Mouse (Mus musculus) retina, postnatal 1 day (tissue): Measurements from ENCODE around the gene Gm20388.

Source experiments
- DNase-seq: peaks from one replicate; pipeline ENCODE4 v3.0.0-alpha.2; 2012

Gm20388 gene

DNA sequence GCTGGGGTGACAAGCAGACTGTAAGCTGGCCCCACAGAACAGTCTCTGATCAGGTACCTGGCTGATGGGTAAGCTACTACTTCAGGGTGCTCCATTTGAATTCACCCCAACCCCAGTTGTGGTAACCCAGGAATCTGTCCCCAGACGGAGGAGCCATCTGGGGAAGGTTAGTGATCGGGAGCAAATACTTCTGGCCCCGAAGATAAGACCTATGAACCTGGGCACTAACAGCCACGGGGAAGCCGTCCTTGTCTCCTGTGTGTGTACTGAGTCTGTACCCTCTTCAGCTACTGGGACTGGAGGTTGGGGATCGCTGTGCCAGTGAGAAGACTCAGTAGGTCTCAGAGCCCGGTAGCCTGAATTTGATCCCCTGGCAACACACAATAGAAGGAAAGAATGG is 491.1 kb downstream of the Gm20388 start:
- no peak for DNase-seq

DNA sequence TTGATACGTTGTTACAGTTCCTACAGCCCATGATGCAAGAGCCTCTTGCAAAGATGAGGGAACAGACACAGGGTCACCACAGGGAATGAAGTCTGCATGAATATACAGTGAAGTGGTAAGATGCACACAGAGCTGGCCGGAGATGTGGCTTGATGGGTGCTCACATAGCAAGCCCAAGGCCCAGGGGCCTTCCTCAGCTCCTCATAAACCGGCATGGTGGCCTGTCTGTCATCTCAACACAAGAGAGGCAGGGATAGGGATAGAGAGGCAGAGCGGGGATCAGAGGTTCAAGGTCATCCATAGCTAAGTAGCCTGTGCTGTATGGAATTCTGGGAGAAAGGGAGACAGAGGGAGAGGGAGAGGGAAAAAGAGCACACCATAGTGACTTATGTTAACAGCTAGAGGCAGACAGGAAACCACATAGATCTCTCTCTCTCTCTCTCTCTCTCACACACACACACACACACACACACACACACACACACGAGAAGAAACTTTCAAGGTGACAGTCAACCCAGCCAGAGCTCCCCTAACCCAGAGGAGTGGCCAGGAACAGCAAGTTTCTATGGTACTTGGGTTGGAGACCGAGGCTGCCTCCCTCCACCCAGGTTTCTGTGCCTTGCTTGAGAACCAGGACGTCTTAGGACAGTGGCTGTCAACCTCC is 493.1 kb downstream of the Gm20388 start:
- no peak for DNase-seq

DNA sequence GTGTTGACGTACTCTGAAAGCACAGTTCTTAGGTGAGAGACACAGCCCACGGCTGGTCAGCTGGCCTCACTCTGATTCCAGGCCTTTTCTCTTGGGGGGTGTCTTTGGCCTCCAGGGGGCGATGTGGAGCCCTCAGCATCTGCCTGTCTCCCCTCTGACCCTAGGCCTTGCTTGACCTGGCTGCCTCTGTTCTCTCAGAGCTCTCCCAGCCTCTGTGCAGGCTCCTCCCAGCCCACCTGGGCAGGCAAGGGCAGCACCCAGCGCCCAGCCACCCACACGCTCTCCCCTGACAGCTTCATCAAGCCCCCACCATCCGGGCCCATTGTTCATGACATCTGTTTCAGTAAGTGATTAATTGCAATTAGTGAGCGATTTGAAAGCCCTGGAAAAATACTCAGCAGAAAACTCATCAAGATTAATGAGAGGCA is 494.0 kb downstream of the Gm20388 start:
- DNase-seq, result peak; percentile 92

DNA sequence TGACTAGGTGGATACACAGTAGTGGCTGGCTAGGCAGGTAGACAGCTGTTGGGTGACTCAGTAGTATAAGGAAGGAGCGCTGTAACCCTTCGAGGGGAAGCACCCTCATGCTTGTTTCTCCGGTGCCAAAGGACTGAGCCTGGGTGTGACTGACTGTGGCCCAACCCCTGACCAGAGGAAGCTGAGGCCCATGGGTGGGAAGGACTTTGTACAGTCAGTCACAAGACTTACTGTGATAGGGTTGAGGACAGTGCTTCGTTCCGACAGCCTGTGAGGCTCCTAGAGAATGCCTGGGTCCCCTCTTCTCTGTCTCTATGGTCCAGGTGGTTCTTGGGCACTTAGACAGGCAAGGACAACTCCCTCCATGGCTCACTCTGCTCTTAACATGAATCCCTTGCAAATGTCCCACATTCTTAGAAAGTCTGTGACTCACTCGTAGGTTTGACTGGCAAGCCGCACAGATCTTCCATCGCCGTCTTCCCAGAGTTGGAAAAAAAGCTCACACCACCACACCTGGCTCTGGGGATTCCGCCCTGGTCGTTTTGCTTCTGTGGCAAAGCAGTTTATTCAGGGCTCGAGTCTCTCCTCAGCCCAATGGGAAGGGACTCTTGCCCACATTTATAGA is 495.5 kb downstream of the Gm20388 start:
- DNase-seq, result no peak

DNA sequence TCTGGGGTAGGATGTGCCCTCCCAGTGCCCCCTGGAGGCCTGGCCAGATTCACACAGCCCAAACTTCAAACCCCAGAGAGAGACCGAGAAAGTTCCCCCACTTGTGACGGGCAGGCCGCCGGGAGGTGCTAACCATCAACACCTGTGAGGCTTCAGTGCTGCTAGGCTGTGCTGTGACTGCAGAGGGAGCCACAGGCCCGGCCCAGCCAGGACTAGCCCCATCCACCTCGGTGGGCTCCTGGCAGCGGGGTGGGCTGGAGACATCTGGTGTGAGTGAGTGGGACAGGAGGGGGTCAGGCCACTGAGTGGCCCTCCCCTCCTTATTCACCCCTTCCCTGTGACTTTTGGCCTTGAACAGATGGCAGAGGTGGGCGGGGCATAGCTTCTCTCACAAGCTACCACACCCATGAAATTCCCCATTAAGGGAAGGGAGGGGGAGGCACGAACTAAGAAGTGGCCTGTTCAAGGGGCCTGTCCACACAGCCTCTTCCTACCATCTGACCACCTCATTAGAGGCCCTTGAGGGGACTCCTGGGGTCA is 497.1 kb downstream of the Gm20388 start:
- peak; percentile 88 for DNase-seq

DNA sequence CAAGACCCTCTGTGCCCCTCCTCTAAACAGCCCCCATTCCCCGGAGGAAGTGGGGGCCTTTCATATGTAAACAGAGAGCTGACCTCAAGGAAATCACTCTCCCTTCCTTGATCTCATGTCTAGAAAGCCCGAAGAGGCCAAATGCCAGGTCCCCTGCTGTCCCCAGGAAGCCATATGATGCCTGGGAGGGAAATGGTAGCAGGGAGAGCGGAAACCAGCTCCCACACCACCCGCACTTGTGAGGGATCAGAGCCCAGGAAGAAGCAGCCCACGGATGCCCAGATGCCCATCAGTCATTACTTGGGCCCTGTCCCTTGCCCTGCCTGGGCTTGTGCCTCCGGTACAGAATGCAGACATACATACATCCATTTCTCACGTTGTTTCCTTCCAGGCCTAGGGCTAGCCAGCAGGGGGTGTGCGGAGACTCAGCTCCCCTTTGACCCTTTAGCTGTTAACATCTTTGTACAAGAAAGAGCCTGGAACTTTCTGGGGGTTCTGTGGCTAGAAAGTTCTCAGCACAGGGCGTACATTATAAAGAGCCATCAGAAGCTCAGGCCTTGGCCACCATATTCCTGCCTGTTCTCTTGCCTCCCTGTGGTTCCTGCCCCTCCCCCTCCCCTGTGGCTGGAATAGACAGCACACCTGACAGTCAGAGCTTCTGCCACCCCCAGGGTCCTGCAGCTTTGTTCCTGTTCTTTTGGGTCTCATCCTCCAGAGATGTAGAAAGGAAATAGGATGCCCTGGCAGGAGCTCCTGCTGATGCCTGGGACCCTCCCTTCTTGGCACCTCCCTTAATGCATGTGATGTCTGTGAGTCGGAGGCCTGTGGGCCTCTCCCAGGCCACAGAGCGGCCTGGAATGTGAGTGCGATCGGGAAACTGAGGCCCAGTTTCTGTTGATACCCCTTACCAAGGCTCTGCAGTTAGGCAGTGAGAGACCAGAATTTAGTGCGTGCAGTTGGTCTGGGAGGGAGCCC is 497.9 kb downstream of the Gm20388 start:
- no peak for DNase-seq

DNA sequence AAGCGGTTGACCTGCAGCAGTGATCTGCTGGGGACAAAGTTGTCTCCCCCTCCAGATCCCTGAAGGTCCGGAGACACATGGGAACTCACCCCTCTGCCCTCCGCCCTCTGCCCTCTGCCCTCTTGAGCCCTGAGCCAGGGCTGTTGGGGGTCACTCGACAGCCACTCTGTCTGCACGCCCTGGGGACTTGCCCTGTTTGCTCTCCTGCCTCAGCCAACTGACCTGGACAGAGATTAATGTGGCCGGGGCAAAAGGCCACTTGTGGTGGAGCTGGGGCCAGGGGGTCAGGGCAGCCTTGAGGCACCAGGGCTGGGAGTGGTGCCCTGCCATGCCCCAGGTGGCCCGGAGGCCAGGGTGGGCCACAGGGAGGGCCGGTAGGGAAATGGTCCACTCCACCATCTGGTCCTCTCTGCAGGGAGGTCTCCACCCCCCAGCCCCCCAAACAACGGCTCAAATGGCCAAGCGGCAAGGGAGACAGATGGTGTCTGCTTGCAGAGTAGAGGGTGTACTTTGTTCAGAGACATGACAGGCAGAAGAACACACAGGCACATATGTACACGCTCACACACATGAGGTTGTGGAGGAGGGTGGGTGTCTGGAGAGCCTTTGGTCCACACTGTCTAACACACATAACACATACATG is 498.9 kb downstream of the Gm20388 start:
- DNase-seq, result peak; percentile 75

DNA sequence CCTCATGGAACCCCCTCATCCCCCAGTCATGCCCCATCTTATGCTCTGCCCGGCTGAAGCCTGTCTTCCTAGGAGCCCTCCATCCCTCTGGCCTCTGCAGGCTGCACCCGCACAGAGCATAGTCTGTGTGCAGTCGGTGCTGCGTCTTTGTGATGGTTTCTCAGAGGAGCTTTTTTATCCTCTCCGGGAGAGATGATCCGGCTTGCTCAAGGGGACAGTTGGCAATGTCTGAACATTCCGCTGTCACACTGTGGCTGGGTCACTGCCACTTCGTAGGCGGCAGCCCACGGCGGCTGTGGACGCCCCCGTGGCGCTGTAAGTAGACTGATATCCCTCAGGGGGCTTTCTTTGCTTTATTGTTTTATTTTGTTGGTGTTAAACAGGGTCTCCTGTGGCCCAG is 500.4 kb downstream of the Gm20388 start:
- peak; percentile 47 for DNase-seq

DNA sequence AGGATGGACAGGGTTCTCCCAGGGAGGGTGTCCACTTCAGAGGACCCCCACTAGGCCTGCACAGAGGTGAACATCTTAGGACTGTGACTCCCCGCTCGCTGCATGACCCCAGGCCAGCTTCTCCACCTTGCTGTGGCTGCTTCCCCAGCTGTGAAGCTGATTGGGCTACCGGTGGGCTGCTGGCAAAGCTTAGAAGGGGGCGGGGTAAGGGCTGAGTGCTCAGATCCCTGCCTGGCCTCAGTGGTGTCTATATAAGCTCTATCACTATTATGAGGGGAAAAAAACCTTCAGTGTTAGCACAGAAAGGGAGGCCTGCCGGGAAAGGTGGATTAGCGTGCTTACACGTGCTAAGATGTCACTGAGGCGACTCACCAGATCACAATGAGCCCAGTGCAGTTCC is 501.2 kb downstream of the Gm20388 start:
- DNase-seq, result no peak

DNA sequence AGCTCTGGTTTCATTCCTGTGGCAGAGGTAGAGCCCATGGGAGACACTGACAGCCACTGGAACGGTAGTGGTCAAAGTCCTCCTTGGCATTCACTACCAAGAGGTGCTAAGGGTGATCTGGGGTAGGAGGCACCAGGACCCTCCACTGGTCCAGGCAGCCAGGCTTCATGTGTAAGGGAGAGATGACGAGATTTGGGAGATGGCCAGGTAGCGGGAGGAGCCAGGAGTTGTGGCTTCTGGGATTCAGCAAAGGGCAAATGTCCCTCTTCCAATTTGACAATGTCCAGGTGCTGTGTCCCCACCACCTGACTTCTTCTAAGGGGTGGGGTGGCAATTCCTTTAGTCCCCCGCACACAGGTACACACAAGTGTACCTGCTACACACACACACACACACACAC is 501.7 kb downstream of the Gm20388 start:
- DNase-seq, result no peak

DNA sequence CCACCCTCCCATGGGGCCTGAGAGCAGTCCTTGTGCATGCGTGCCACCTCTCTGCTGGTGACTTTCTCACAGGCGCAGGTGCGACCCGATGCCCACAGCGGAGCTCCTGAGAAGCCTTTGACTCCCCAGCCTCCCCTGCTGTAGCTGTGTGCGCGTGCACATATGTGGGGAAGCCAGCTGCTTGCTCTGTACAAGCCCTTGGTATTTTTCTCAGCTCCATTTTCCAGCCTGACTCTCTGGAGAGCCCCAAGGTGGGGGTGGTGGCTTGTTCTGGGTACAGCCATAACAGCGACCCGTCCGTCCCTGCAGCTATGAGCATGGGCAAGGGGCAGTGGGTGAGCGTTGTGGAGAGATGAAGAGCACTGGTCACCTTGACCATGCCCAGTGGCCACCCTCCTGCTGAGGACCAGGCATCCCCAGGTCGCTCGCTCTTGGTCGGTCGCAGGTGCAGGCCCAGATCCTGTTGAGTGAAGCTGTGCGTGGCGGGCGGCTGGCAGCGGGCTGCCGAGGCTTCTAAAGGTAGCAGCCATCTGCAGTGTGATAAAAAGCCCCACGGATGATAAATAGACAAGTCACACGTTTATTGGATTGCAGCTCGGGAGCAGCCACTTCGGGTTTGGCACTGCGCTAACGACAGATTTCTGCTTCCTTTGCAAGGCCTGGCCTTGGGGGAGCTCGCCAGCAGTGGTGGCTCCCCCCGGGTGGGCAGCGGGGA is 502.4 kb downstream of the Gm20388 start:
- DNase-seq, result no peak

DNA sequence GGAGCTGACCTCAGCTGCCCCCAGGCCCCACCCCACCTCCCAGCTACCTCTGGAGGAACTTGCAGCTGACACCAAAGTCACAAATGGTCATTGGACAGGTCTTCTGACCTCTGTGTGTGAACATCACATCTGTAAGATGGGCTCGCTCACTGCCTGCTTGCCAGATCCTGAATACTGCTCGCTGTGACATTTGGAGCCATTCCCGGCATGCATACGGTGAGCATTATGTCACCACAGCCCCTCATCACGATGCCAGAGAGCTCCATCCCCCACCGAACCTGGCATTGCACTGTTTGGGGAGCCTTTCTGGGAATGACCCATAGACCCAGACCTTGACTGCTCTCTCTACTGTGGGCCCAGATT is 503.0 kb downstream of the Gm20388 start:
- no peak for DNase-seq

DNA sequence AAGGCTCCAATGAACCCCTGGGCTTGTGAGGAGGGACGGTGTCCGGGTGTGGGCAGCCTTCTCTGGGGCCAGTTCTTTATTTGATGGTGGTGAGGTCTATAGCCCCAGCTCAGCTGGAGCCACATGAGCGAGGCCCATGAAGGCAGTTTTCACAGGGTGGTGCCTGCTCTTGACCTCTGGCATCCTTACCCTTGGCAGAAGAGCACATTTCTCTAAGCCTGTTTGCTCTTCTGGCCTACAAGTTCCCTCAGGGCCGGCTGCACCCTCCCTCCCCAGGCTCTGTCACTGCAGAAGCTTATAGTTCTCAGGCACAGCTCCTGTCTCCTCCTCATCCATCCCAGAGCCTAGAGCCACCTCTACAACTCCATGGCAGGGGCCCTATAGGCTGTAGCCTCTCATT is 503.6 kb downstream of the Gm20388 start:
- no peak for DNase-seq

DNA sequence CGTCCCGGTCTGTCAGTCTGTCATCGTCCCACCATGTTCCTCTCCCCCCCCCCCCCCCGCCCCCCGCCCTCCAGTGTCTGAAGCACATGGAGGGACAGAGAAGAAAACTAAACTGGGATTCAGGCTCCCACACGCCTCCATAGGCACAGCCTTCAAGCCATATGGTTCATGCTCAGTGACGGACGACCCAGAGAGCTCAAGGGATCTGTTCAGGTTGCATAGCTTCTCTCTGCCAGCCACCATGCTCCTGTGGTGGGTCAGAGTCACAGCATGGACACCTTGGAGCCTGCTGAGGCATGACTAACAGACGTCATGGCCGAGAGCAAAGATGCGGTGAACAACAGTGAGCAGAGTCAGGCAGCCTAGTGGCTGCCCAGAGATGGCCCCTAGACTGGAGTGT is 504.8 kb downstream of the Gm20388 start:
- no peak for DNase-seq

DNA sequence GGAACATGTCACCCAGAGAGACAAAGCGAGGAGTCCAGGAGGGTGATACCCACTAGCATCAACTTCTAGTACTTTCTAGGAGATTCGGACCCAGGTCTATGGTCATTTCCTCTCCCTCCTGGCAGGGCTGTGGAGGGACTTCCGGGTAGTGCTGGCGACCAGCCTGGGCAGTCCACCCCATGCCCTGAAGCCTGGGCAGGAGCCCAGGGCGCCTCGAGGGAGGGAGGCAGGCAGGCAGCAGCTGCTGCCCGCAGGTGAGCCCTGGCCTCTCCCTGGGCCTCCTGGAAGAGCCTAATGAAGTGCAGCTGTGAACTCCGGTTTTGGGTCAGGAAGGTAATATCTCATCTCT is 505.5 kb downstream of the Gm20388 start:
- no peak for DNase-seq

DNA sequence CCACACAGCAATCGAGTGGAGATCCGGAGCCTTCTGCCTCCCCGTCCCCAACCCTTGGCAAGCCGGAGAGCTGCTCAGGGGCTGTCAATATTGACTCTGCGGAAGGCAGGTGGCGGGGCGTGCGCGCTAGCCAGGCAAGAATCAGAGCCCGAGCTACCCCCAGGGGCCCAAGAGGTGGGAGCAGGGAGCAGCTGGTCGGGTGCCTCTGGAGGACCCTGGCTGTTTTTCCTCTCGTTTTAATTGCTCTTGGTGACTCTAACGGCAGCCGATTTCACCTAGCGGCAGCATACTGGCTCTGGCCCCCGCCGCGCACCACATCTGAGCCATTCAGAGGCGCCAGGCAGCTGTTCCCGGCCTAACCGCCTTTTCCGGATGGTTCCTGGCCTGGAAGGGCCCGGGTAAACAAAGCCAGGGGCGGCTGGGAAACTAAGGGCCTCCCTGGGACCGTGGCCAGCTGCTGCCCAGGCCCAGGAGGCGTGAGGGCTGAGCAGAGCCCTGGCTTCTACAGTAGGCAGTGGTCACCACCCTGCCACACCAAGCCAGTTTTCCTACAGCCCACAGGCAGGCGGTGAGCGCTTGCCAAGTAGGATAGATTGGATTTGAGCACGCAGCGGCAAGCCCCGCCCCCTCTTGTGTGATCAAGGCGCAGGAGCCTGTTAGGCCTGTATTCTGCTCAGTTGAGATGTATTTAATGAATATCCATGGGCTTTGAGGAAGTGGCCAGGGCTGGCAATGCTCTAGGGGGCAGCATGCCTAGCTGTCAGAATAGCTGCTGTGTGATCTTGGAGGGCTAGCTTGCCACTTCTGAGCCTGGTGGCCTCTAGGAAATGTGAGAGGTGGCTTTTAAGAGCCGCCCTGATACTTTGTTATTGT is 506.1 kb downstream of the Gm20388 start:
- peak; percentile 95 for DNase-seq

DNA sequence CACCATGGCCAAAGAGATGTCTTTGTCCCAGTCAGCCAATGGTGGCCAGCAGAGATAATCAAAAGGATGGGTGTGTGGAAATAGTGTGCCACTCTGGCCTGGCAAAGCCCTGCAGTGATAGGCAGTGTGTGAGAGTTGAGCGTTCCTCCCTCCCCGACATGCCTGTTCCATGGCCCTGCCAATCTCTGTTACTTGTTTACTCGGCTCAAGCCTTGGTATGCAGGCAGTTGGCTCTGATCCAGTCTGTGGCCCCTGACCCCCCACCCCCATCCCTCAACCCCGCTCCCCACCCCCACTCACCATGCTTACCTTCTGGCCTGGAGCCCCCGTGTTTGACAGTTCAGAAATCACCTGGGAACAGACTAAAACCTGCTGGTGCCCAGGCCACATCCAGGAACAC is 507.5 kb downstream of the Gm20388 start:
- no peak for DNase-seq

DNA sequence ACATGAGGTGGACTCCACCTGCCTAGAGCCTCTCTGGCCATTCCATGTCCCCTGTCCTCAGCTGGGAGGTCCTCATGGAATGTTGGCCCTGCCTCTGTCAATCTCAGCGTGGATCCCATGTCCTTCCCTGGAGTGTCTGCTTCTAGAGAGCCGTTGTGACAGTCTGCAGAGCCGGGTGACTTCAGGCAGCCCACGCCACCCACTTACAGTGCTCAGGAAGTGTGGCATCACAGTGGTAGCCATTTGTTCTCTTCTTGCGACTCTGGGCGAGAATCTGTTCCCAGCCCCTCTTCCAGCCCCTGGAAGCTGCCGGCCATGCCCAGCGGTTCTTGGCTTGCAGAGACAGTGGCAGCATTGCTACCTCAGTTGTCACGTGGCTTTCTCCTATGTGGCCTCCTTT is 509.0 kb downstream of the Gm20388 start:
- DNase-seq, result no peak

DNA sequence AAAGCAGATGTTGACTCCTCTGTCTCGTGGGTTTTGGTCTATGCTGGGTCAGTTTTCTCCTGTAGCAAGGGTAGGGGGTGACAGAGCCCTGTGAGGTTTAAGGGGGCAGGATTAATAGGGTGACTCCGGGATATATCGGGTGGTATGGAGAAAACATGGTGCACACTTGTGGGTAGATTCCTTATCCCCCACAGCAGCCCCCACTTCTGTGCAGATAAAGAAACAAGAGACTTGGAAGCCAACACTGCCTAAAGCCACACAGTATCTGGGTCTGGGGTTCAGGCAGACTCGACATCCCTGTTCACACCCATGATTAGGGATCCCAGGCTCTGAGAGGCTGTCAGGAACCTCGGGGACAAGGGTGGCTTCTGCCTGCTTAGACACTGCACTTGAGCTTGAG is 509.6 kb downstream of the Gm20388 start:
- DNase-seq, result no peak

DNA sequence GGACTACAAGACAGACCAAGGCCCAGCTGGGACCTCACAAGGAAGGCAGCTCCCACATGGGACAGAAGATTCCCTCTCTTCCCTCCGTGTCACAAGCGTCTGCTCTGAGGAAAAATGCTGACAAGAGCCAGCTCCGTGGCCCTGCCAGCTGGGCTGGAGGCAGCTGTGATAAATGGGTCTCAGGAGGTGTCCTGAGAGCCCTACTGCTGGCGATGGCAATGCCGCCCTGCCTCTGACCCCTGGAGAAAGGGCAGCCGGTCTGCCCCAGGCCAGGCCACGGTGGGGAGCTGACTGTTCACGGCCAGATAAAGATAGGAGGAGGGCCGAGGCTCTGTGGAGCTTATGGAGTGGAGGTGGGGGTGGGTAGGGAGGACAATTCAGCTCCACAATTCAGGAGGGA is 511.0 kb downstream of the Gm20388 start:
- DNase-seq, result peak; percentile 53

DNA sequence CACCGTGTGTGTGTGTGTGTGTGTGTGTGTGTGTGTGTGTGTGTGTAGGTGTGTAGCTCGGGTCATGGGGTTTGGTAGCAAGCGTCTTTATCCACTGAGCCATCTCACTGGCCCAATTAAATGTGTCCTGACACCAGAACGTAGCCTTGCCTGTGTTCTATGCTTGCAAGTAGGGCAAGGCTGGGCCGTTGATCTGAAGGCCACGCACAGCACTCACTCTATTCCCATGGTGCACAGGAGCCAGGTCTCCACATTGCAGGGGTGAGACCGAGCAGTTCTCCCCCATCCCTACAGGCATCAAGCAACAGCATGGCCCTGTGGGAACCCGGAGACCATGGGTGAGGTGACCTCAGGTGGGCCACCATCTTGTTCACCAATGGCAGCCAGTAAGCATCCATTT is 511.6 kb downstream of the Gm20388 start:
- DNase-seq, result no peak

DNA sequence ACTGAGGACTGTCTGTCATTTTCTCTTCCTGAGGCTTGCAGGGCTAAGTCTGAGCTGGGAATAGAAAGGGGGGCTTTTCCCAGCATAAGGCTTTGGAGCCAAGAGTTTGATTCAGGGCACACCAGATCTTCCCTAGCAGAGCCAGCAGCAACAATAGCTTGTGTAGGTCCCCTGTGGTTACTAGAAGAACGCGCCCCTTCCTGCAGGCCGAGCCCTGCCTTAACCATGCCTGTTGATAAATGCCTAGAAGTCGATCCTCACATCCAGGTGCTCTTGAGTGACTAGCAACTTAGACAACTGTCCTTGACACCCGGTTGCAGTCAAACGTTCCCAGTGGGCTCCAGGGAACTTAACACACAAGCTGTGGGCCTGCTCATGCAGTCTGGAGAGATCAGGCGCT is 512.9 kb downstream of the Gm20388 start:
- DNase-seq, result no peak
